Comparison of ENCODE assay signal across 18 mouse cellular contexts in the genomic region with DNA sequence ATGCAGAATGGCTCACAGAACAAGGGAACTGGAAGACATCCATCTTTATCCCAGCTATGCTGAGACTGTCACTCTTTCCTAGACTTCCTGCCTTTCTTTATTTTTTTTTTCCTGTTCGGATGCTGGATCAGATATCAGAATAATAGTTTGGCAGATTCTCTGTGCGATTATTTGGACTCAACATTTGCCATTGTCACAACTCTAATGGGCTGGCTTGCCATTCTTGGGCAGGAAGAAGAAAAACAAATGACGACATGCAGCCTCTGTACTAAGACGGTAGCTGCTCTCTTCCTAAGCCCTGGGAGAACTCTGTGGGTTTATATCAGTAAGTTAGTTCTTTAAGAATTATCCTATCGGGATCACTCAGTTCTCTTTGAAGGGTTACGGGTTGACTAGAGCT.
DNase-seq lines count a peak whose midpoint lies in the region; ATAC-seq and TF ChIP-seq lines count a peak whose summit lies in the region.
"Had no signal": no experiment of that assay in that cellular context is flagged by ENCODE, and none has a peak within 500 bp of the region (broad histone marks: within the 10 kb centered on the region; RNA-seq: fewer than 3 reads in every experiment).

No protein-coding gene starts in this region.

- H3K4me3 ChIP-seq in forebrain, embryonic 13.5 days, result no peak overlapping the region
- no peak overlapping the region for H3K4me3 ChIP-seq in forebrain, embryonic 11.5 days (ENCODE audit: low read depth, low read length)
- H3K4me3 ChIP-seq in lung, embryonic 16.5 days (ENCODE audit: low read length), result no peak overlapping the region
- no peak overlapping the region for H3K4me3 ChIP-seq in forebrain, embryonic 14.5 days (ENCODE audit: low read depth, low read length)
- H3K4me3 ChIP-seq in gastrocnemius, adult 2 months, result no peak overlapping the region
- H3K4me3 ChIP-seq: heart, embryonic 13.5 days; limb, embryonic 12.5 days; liver, embryonic 13.5 days had no signal

- peak overlapping the region; percentile 90 for H3K27ac ChIP-seq in forebrain, embryonic 13.5 days
- H3K27ac ChIP-seq in forebrain, embryonic 11.5 days (ENCODE audit: low read depth, low read length), result no peak overlapping the region; the same call in 1 of the 2 replicates
- no peak overlapping the region for H3K27ac ChIP-seq in lung, embryonic 16.5 days (ENCODE audit: low read length)
- H3K27ac ChIP-seq in forebrain, embryonic 14.5 days (ENCODE audit: low read depth, low read length), result peak overlapping the region; percentile 58
- no peak overlapping the region for H3K27ac ChIP-seq in gastrocnemius, adult 2 months
- H3K27ac ChIP-seq: heart, embryonic 13.5 days; kidney, postnatal 0 days; limb, embryonic 12.5 days; liver, embryonic 13.5 days had no signal

- peaks cover 31% of the 10 kb centered on the region for H3K4me1 ChIP-seq in forebrain, embryonic 13.5 days
- H3K4me1 ChIP-seq in forebrain, embryonic 11.5 days (replicated peaks; ENCODE audit: control insufficient read depth, insufficient read depth, low read length), result peaks cover 3% of the 10 kb centered on the region; the same call in 1 of the 2 replicates
- H3K4me1 ChIP-seq in lung, embryonic 16.5 days (replicated peaks; ENCODE audit: control insufficient read depth, insufficient read depth, low read length), result peaks cover 6% of the 10 kb centered on the region
- H3K4me1 ChIP-seq in forebrain, embryonic 14.5 days (ENCODE audit: control insufficient read depth, insufficient read depth, low read length), result peaks cover 15% of the 10 kb centered on the region
- H3K4me1 ChIP-seq: liver, embryonic 13.5 days had no signal

- no peak for DNase-seq in forebrain, embryonic 11.5 days (ENCODE audit: low spot score)
- DNase-seq in lung, postnatal 4 days, result no peak
- DNase-seq in forebrain, embryonic 14.5 days (ENCODE audit: low spot score), result no peak
- peak; percentile 30 for DNase-seq in lung, postnatal 36 days
- DNase-seq in urinary bladder, postnatal 10 days (ENCODE audit: low spot score), result no peak
- DNase-seq in gastrocnemius, adult 2 months, result no peak
- DNase-seq: cerebellum, adult 11 months; cerebellum, postnatal 25 days; gastrocnemius, postnatal 36 days; heart, postnatal 4 days; liver, embryonic 13.5 days; thymus, adult 18-20 months had no signal

- no peak for TF ChIP-seq CTCF in gastrocnemius, adult 2 months (IDR thresholded peaks at IDR 0.05)

- no peak overlapping the region for H3K9ac ChIP-seq in forebrain, embryonic 13.5 days
- no peak overlapping the region for H3K9ac ChIP-seq in forebrain, embryonic 11.5 days (ENCODE audit: low read length)
- no peak overlapping the region for H3K9ac ChIP-seq in lung, embryonic 16.5 days (ENCODE audit: low read length)
- no peak overlapping the region for H3K9ac ChIP-seq in forebrain, embryonic 14.5 days (ENCODE audit: low read length)
- H3K9ac ChIP-seq: heart, embryonic 13.5 days; limb, embryonic 12.5 days; liver, embryonic 13.5 days had no signal

- intact Hi-C loops in gastrocnemius, adult 2 months (cut with DNase I), result loop anchor here (10.0 kb wide), 1 partner anchor 436 kb away; no protein-coding TSS in a partner anchor

- no peaks in the 10 kb centered on the region for H3K36me3 ChIP-seq in forebrain, embryonic 13.5 days (ENCODE audit: poor library complexity, severe bottlenecking)
- H3K36me3 ChIP-seq in forebrain, embryonic 11.5 days (ENCODE audit: control insufficient read depth, insufficient read depth, low read length), result no peaks in the 10 kb centered on the region
- no peaks in the 10 kb centered on the region for H3K36me3 ChIP-seq in lung, embryonic 16.5 days (ENCODE audit: control insufficient read depth, insufficient read depth, low read length)
- H3K36me3 ChIP-seq in forebrain, embryonic 14.5 days (ENCODE audit: control insufficient read depth, insufficient read depth, low read length), result no peaks in the 10 kb centered on the region
- H3K36me3 ChIP-seq: heart, embryonic 13.5 days; limb, embryonic 12.5 days; liver, embryonic 13.5 days had no signal

- no peak for ATAC-seq in forebrain, embryonic 13.5 days
- no peak for ATAC-seq in forebrain, embryonic 11.5 days (replicated peaks; ENCODE audit: low FRiP score)
- peak; percentile 59; the same call in 1 of the 2 replicates for ATAC-seq in lung, embryonic 16.5 days (ENCODE audit: low read depth)
- ATAC-seq in forebrain, embryonic 14.5 days, result no peak
- ATAC-seq: intestine, embryonic 16.5 days had no signal

- no peak overlapping the region for H3K4me2 ChIP-seq in forebrain, embryonic 13.5 days
- H3K4me2 ChIP-seq in forebrain, embryonic 11.5 days (ENCODE audit: low read depth, low read length, severe bottlenecking), result no peak overlapping the region
- H3K4me2 ChIP-seq in lung, embryonic 16.5 days (ENCODE audit: low read depth, low read length), result no peak overlapping the region
- H3K4me2 ChIP-seq in forebrain, embryonic 14.5 days (ENCODE audit: low read length), result no peak overlapping the region
- H3K4me2 ChIP-seq: liver, embryonic 13.5 days had no signal

- H3K9me3 ChIP-seq in forebrain, embryonic 13.5 days (replicated peaks), result no peaks in the 10 kb centered on the region
- no peaks in the 10 kb centered on the region for H3K9me3 ChIP-seq in forebrain, embryonic 11.5 days (ENCODE audit: control insufficient read depth, low read length)
- no peaks in the 10 kb centered on the region for H3K9me3 ChIP-seq in lung, embryonic 16.5 days (ENCODE audit: control insufficient read depth, low read length)
- H3K9me3 ChIP-seq in forebrain, embryonic 14.5 days (replicated peaks; ENCODE audit: control insufficient read depth, low read length), result no peaks in the 10 kb centered on the region
- H3K9me3 ChIP-seq: heart, embryonic 13.5 days; limb, embryonic 12.5 days; liver, embryonic 13.5 days had no signal

- H3K27me3 ChIP-seq in forebrain, embryonic 13.5 days, result peaks cover 15% of the 10 kb centered on the region
- H3K27me3 ChIP-seq in forebrain, embryonic 11.5 days (ENCODE audit: control insufficient read depth, insufficient read depth, low read length), result peaks cover 2% of the 10 kb centered on the region; the same call in 1 of the 2 replicates
- H3K27me3 ChIP-seq in lung, embryonic 16.5 days (ENCODE audit: control insufficient read depth, insufficient read depth, low read depth, low read length), result no peaks in the 10 kb centered on the region
- H3K27me3 ChIP-seq in forebrain, embryonic 14.5 days (replicated peaks; ENCODE audit: control insufficient read depth, insufficient read depth, low read length), result 0 out of 2 replicates have a peak, but pooled peaks cover 6% of the 10 kb centered on the region

- WGBS in forebrain, embryonic 13.5 days, result 63% methylated on average over 6 of the region's 6 CpGs
- 75% methylated on average over 6 of the region's 6 CpGs for WGBS in forebrain, embryonic 11.5 days
- 47% methylated on average over 6 of the region's 6 CpGs for WGBS in lung, embryonic 16.5 days
- 62% methylated on average over 6 of the region's 6 CpGs for WGBS in forebrain, embryonic 14.5 days

Comparison
In these comparisons a context has a peak if more than half of its experiments do, and no peak if none do; other contexts are left out.
1. H3K27ac ChIP-seq: peak in forebrain, embryonic 13.5 days (single experiment) and forebrain, embryonic 14.5 days (single experiment); none in forebrain, embryonic 11.5 days (single experiment), lung, embryonic 16.5 days (single experiment) and gastrocnemius, adult 2 months (single experiment).